Mouse (Mus musculus) liver, embryonic 11.5 days (tissue): ENCODE measurements around the gene Gfap. TPM values are rescaled to one million over a fixed set of nuclear protein-coding genes. Genes with fewer than 3 reads are reported as not detected.

Experiments
- ATAC-seq: fragments of 200-750 bp; cut with Nextera tagmentation; replicated peaks from 2 replicates; pipeline ENCODE4 v1.8.0; 2017; ENCODE audit warnings: moderate number of reproducible peaks, mild to moderate bottlenecking, moderate TSS enrichment, moderate library complexity; ENCODE audit not compliant: low FRiP score
- DNase-seq: peaks from one replicate; pipeline ENCODE4 v3.0.0-alpha.2; 2017; ENCODE audit warnings: low spot score
- H3K27ac ChIP-seq: fragments of 300-500 bp; sonication (generic); 2 replicates; pipeline ENCODE4 v1.5.1; 2014; ENCODE audit warnings: mild to moderate bottlenecking, low read depth, low read length, control low read depth
- H3K27me3 ChIP-seq: fragments of 300-500 bp; sonication (generic); replicated peaks from 2 replicates; pipeline ENCODE4 v1.6.1; 2014; ENCODE audit warnings: low read length, mixed read lengths; ENCODE audit not compliant: control insufficient read depth, insufficient read depth
- H3K36me3 ChIP-seq: fragments of 300-500 bp; sonication (generic); 2 replicates; pipeline ENCODE4 v1.6.1; 2014; ENCODE audit warnings: mild to moderate bottlenecking, low read length, moderate library complexity, mixed read lengths; ENCODE audit not compliant: control insufficient read depth, insufficient read depth
- H3K4me1 ChIP-seq: fragments of 300-500 bp; sonication (generic); replicated peaks from 2 replicates; pipeline ENCODE4 v1.6.1; 2014; ENCODE audit warnings: low read length, mixed read lengths; ENCODE audit not compliant: control insufficient read depth, insufficient read depth
- H3K4me2 ChIP-seq: fragments of 300-500 bp; sonication (generic); 2 replicates; pipeline ENCODE4 v1.6.1; 2014; ENCODE audit warnings: mild to moderate bottlenecking, control low read depth, moderate library complexity
- H3K4me3 ChIP-seq: fragments of 300-500 bp; sonication (generic); 2 replicates; pipeline ENCODE4 v1.5.1; 2014; ENCODE audit warnings: low read depth, low read length, control low read depth
- H3K9ac ChIP-seq: fragments of 300-500 bp; sonication (generic); 2 replicates; pipeline ENCODE4 v1.6.1; 2014; ENCODE audit warnings: low read depth, low read length, control low read depth
- H3K9me3 ChIP-seq: fragments of 300-500 bp; sonication (generic); 2 replicates; pipeline ENCODE4 v1.6.1; 2016; ENCODE audit warnings: low read length, inconsistent platforms, mixed read lengths; ENCODE audit not compliant: control insufficient read depth
- WGBS: fragments of 180-500 bp; shearing (Covaris S2); extraction: QIAGEN DNeasy Blood & Tissue Kit; methylation state at CpG from one replicate; pipeline ENCODE4 v1.1.7; 2014; 5-methylcytosine and 5-hydroxymethylcytosine counted together
- polyA plus RNA-seq: library from polyadenylated mRNA; unstranded; fragments of >200 nt; fragmentation: Nextera tagmentation; extraction: Ambion mirVana; gene quantifications from 2 replicates; pipeline ENCODE4 v1.2.1, GENCODE M21; 2014

The Gfap gene
- polyA plus RNA-seq, 1 experiment from 2014 or later: 2.4 TPM

GRCm38 (mm10) chr11:102911376-102911775 is 10.7 kb upstream of the Gfap start:
- ATAC-seq: no peak
- Histone ChIP-seq H3K4me1 (no peaks in the 10 kb centered on the region), H3K27me3 (no peaks in the 10 kb centered on the region), H3K27ac (no peak overlapping the region), H3K36me3 (peaks cover 82% of the 10 kb centered on the region), H3K9me3 (no peaks in the 10 kb centered on the region), H3K4me3 (no peak overlapping the region), H3K9ac (no peak overlapping the region), H3K4me2 (no peak overlapping the region)
- DNase-seq: no peak
- 82% methylated on average over 7 of the region's 7 CpGs for WGBS

GRCm38 (mm10) chr11:102903654-102904053 is 2.9 kb upstream of the Gfap start:
- no peak overlapping the region for H3K27ac ChIP-seq
- no peaks in the 10 kb centered on the region for H3K9me3 ChIP-seq
- H3K36me3 ChIP-seq: peaks cover 35% of the 10 kb centered on the region
- H3K4me3 ChIP-seq: no peak overlapping the region
- H3K4me2 ChIP-seq: no peak overlapping the region
- 82% methylated on average over 7 of the region's 7 CpGs for WGBS
- no peaks in the 10 kb centered on the region for H3K4me1 ChIP-seq
- H3K27me3 ChIP-seq: no peaks in the 10 kb centered on the region
- ATAC-seq: no peak
- DNase-seq: no peak
- no peak overlapping the region for H3K9ac ChIP-seq

DNA sequence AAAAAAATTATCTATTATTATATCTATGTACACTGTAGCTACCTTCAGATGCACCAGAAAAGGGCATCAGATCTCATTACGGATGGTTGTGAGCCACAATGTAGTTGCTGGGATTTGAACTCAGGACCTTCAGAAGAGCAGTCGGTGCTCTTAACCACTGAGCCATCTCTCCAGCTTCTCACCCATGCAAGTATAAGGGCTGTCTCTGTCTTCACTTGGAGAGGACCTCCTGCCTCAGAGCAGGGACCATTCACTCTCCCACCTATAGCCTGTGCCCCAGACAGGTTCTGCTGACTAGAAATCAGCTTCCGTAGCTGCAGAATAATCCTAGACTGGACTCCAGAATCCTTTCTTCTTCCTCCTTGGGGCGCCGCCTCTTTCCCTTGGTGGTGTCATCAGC is 1.4 kb upstream of the Gfap start:
- H3K9ac ChIP-seq: no peak overlapping the region
- H3K9me3 ChIP-seq: no peaks in the 10 kb centered on the region
- peaks cover 20% of the 10 kb centered on the region for H3K36me3 ChIP-seq
- H3K4me1 ChIP-seq: no peaks in the 10 kb centered on the region
- WGBS: 84% methylated on average over 5 of the region's 5 CpGs
- no peak overlapping the region for H3K4me3 ChIP-seq
- H3K4me2 ChIP-seq: no peak overlapping the region
- H3K27me3 ChIP-seq: peaks cover 2% of the 10 kb centered on the region; the same call in 1 of the 2 replicates
- H3K27ac ChIP-seq: no peak overlapping the region
- DNase-seq: no peak
- ATAC-seq: no peak

DNA sequence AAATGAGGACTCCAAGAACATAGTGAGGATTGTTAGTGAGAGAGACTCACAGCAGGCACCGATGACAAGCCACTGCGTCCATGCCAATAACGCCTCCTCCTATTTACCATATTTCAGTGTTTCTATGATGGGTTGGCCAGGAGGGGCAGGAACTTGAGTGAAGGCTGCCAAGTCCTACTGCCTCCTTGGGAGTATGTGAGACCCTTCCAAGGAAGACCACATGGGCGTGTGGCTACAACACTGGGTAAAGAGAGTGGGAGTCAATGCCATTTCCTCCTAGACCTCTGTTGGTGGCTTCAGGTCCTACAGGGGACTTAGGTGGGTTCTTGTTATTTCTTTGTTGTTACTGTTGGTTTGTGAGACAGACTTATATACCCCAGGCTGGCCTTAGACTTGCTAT is 487 bp upstream of the Gfap start:
- Histone ChIP-seq H3K36me3 (peaks cover 11% of the 10 kb centered on the region), H3K4me1 (peaks cover 3% of the 10 kb centered on the region), H3K9me3 (no peaks in the 10 kb centered on the region), H3K9ac (no peak overlapping the region), H3K27ac (no peak overlapping the region), H3K4me3 (no peak overlapping the region), H3K4me2 (no peak overlapping the region), H3K27me3 (peaks cover 9% of the 10 kb centered on the region)
- ATAC-seq (no peak), DNase-seq (no peak)
- 51% methylated on average over 4 of the region's 4 CpGs for WGBS

GRCm38 (mm10) chr11:102898408-102898807 is 2.3 kb downstream of the Gfap start:
- no peak overlapping the region for H3K9ac ChIP-seq

GRCm38 (mm10) chr11:102896641-102897040 is 4.1 kb downstream of the Gfap start:
- Histone ChIP-seq H3K4me1 (peaks cover 21% of the 10 kb centered on the region), H3K27me3 (peaks cover 36% of the 10 kb centered on the region), H3K27ac (no peak overlapping the region), H3K4me2 (no peak overlapping the region; the same call in 1 of the 2 replicates), H3K36me3 (no peaks in the 10 kb centered on the region), H3K9ac (0 out of 2 replicates have a peak overlapping the region, but pooled peaks have one; percentile 20), H3K9me3 (no peaks in the 10 kb centered on the region), H3K4me3 (no peak overlapping the region)
- WGBS: 68% methylated on average over 20 of the region's 20 CpGs
- no peak for DNase-seq
- ATAC-seq: no peak

More at GRCm38 (mm10) chr11:102898408-102898807, 2.3 kb downstream of the Gfap start:
- 78% methylated on average over 9 of the region's 9 CpGs for WGBS
- H3K4me3 ChIP-seq: no peak overlapping the region
- no peaks in the 10 kb centered on the region for H3K9me3 ChIP-seq
- peaks cover 17% of the 10 kb centered on the region for H3K4me1 ChIP-seq
- DNase-seq: no peak
- H3K36me3 ChIP-seq: no peaks in the 10 kb centered on the region
- H3K4me2 ChIP-seq: no peak overlapping the region
- H3K27ac ChIP-seq: no peak overlapping the region
- peaks cover 31% of the 10 kb centered on the region for H3K27me3 ChIP-seq
- no peak for ATAC-seq

- H3K9me3 ChIP-seq: no peaks in the 10 kb centered on the region
- H3K36me3 ChIP-seq: no peaks in the 10 kb centered on the region
- peak overlapping the region; percentile 67 for H3K27ac ChIP-seq
- ATAC-seq (peak; percentile 96), DNase-seq (no peak)
- peaks cover 21% of the 10 kb centered on the region for H3K4me1 ChIP-seq
- H3K9ac ChIP-seq: peak overlapping the region; percentile 72
- WGBS: 34% methylated on average over 9 of the region's 9 CpGs
- peak overlapping the region; percentile 30 for H3K4me3 ChIP-seq
- H3K4me2 ChIP-seq: peak overlapping the region; percentile 62
- H3K27me3 ChIP-seq: peaks cover 37% of the 10 kb centered on the region
Observed at GRCm38 (mm10) chr11:102895779-102896178, 4.9 kb downstream of the Gfap start.

DNA sequence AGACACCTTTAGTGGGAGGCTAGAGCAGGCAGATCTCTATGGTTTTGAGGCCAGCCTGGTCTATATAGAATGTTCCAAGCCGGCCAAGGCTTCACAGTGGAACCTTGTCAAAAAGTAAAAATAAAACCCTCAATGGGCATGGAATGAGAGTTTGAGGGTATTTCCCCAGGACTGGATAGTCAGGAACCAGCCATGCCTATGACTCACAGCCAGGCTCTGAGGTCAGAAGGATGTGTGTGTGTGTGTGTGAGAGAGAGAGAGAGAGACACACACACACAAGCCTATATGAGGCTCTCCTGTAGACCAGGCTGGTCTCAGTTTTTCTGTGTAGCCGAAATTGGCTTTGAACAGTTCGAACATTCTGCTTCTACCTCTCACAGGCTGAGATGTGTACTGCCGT is 6.0 kb downstream of the Gfap start:
- Histone ChIP-seq H3K27ac (0 out of 2 replicates have a peak overlapping the region, but pooled peaks have one; percentile 10), H3K27me3 (peaks cover 37% of the 10 kb centered on the region), H3K4me1 (peaks cover 21% of the 10 kb centered on the region), H3K9me3 (no peaks in the 10 kb centered on the region), H3K9ac (peak overlapping the region; percentile 72), H3K4me2 (peak overlapping the region; percentile 62), H3K4me3 (no peak overlapping the region), H3K36me3 (no peaks in the 10 kb centered on the region)
- ATAC-seq: no peak
- DNase-seq: no peak
- 85% methylated on average over 4 of the region's 4 CpGs for WGBS

- Histone ChIP-seq H3K27me3 (peaks cover 43% of the 10 kb centered on the region), H3K27ac (peak overlapping the region; percentile 34; the same call in 1 of the 2 replicates), H3K9ac (peak overlapping the region; percentile 75), H3K36me3 (no peaks in the 10 kb centered on the region), H3K4me1 (peaks cover 21% of the 10 kb centered on the region), H3K9me3 (no peaks in the 10 kb centered on the region), H3K4me2 (peak overlapping the region; percentile 84), H3K4me3 (peak overlapping the region; percentile 53)
- ATAC-seq (peak; percentile 73), DNase-seq (peak; percentile 68)
- 5% methylated on average over 43 of the region's 43 CpGs for WGBS
Observed at GRCm38 (mm10) chr11:102893015-102893651, 7.6 kb downstream of the Gfap start.
